Mouse (Mus musculus): ENCODE data around the gene C5ar1. TPM values are rescaled to one million over a fixed set of nuclear protein-coding genes. Genes with fewer than 3 reads are reported as not detected.
A peak's percentile ranks its signal among the peaks of the same experiment; 100 is the strongest.
"Not testable (repeated sequence)": the region's sequence is repeated elsewhere in the genome, so short reads cannot be mapped to it uniquely, and the experiment has no call there.

Gene C5ar1
- polyA plus RNA-seq, 1 experiment: 0.53 TPM

DNA sequence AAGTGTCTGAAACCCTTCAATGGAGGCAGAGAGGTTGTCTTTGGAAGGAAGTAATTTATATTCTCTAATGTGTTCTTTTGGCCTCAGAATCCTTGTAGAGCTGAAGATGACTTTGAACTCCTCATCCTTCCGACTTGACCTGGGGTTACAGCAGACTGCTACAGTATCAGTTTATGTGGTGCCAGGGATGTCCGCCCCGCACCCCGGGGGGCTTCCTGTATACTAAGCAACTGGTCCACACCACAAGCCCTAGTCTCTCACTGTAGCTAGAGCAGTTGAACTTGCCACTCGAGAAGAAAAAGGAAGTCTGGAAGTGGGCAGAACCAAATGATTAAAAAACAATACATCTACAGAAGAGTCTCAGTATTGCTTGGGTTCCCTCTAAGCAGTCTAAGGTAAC, 4.5 kb upstream of the C5ar1 start:
- H3K4me1 ChIP-seq (ENCODE audit: control insufficient read depth, insufficient read depth, low read length): 0 out of 2 replicates have a peak, but pooled peaks cover 2% of the 10 kb centered on the region
- TF ChIP-seq POLR2A (IDR thresholded peaks at IDR 0.05; ENCODE audit: control insufficient read depth, low read depth, low read length) (no peak), CTCF (IDR thresholded peaks at IDR 0.05; ENCODE audit: control insufficient read depth, insufficient read depth, insufficient replicate concordance, low read depth, low read length) (no peak)
- H3K27me3 ChIP-seq (ENCODE audit: control insufficient read depth, insufficient read depth, low read length): no peaks in the 10 kb centered on the region
- no peak overlapping the region for H3K27ac ChIP-seq (ENCODE audit: control insufficient read depth, insufficient read depth, low read depth, low read length)
- no peaks in the 10 kb centered on the region for H3K36me3 ChIP-seq (ENCODE audit: control insufficient read depth, insufficient read depth, low read length)
- H3K4me3 ChIP-seq (ENCODE audit: control insufficient read depth, low read depth, low read length): no peak overlapping the region

DNA sequence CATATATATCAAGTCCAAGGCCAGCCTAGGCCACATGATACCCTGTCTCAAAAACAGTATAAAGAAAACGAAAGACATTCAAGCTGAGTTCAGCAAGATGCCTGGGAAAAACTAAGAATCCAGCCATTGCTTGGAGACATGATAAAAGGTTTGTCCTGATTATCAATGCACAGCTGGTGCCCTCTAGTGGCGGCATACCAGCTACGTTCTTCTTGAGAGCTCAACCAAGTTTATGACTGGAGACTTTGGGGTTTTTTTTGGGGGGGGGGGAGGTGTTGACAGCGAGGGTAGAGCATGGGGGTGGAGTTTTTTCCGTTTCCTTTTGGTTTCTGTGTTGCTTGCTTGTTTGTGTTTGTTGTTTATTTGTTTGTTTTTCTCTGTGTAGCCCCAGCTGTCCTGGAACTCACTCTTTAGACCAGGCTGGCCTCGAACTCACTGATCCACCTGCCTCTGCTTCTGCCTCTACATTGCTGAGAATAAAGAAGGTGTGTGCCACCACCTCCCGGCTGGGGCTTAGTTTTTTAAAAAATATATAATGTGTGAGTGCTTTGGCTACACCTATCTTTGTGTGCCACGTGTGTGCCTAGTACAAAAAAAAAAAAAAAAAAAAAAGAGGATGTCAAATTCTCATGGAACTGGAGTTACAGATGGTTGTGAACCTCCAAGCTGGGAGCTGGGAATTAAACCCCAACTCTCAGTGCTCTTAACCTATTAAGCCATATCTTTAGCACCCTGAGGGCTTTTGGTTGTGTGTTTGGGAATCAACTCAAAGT, 3.9 kb upstream of the C5ar1 start:
- Histone ChIP-seq H3K36me3 (ENCODE audit: control insufficient read depth, insufficient read depth, low read length) (no peaks in the 10 kb centered on the region), H3K27ac (ENCODE audit: control insufficient read depth, insufficient read depth, low read depth, low read length) (no peak overlapping the region), H3K4me3 (ENCODE audit: control insufficient read depth, low read depth, low read length) (no peak overlapping the region), H3K27me3 (ENCODE audit: control insufficient read depth, insufficient read depth, low read length) (no peaks in the 10 kb centered on the region), H3K4me1 (ENCODE audit: control insufficient read depth, insufficient read depth, low read length) (0 out of 2 replicates have a peak, but pooled peaks cover 2% of the 10 kb centered on the region)
- peak; percentile 22; the same call in 1 of the 2 replicates for TF ChIP-seq CTCF (IDR thresholded peaks at IDR 0.05; ENCODE audit: control insufficient read depth, insufficient read depth, insufficient replicate concordance, low read depth, low read length)
- TF ChIP-seq POLR2A (IDR thresholded peaks at IDR 0.05; ENCODE audit: control insufficient read depth, low read depth, low read length): no peak

DNA sequence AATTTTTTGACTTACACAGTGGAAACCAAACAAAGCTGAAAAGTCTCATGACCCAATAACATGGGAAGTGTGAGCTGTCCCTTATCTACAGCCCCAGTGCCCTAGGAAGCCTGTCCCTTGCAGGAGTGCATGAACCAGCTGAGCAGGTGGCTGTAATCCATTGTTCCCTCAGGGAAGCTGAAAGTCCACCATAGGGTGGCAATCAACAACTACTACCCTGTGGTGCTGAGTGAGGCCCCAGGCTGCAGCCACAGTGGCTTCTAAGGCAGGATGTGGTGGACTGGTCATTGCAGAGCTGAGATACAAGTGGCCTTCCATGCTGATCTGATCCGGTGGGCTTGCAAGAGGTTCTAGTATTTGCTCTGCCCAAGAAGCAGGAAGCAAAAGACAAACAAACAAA, 1.8 kb upstream of the C5ar1 start:
- TF ChIP-seq POLR2A (IDR thresholded peaks at IDR 0.05; ENCODE audit: control insufficient read depth, low read depth, low read length) (no peak), CTCF (IDR thresholded peaks at IDR 0.05; ENCODE audit: control insufficient read depth, insufficient read depth, insufficient replicate concordance, low read depth, low read length) (no peak)
- Histone ChIP-seq H3K4me1 (ENCODE audit: control insufficient read depth, insufficient read depth, low read length) (0 out of 2 replicates have a peak, but pooled peaks cover 2% of the 10 kb centered on the region), H3K27me3 (ENCODE audit: control insufficient read depth, insufficient read depth, low read length) (no peaks in the 10 kb centered on the region), H3K4me3 (ENCODE audit: control insufficient read depth, low read depth, low read length) (no peak overlapping the region), H3K36me3 (ENCODE audit: control insufficient read depth, insufficient read depth, low read length) (no peaks in the 10 kb centered on the region), H3K27ac (ENCODE audit: control insufficient read depth, insufficient read depth, low read depth, low read length) (no peak overlapping the region)

DNA sequence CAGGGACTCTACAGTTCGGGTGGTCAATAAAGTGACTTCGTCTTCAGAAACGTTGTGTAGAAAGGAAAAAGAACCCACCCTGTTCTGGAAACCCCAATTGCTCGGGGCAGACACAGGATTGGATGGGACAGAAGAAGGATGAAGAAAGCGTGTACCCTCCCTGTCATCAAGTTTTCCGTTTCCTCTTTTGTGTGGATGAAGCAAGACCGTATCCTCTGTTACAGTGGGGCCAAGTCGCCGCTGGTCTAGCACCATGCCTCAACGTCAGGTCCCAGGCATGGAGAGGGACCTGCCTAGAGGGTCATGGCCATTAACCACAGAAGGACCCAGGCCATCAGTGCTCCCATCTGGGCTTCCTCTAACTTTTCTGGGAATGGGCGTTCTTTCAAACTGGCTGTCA, 1.5 kb downstream of the C5ar1 start:
- H3K27ac ChIP-seq (ENCODE audit: control insufficient read depth, insufficient read depth, low read depth, low read length): no peak overlapping the region
- no peaks in the 10 kb centered on the region for H3K36me3 ChIP-seq (ENCODE audit: control insufficient read depth, insufficient read depth, low read length)
- H3K4me3 ChIP-seq (ENCODE audit: control insufficient read depth, low read depth, low read length): no peak overlapping the region
- TF ChIP-seq CTCF (IDR thresholded peaks at IDR 0.05; ENCODE audit: control insufficient read depth, insufficient read depth, insufficient replicate concordance, low read depth, low read length): no peak
- H3K4me1 ChIP-seq (ENCODE audit: control insufficient read depth, insufficient read depth, low read length): no peaks in the 10 kb centered on the region
- H3K27me3 ChIP-seq (ENCODE audit: control insufficient read depth, insufficient read depth, low read length): no peaks in the 10 kb centered on the region

DNA sequence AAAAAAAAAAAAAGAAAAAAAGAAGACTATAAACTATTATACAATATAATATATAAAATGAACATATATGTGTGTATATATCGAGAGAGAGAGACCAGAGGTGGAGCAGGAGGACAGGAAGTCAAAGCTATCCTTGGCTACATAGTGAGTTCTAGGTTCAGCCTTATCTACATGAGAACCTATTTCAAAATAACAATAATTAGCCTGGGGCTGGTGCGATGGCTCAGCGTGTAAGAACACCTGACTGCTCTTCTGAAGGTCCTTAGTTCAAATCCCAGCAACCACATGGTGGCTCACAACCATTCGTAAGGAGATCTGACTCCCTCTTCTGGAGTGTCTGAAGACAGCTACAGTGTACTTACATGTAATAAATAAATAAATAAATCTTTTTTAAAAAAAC, 3.4 kb downstream of the C5ar1 start:
- not testable (repeated sequence) for H3K36me3 ChIP-seq (ENCODE audit: control insufficient read depth, insufficient read depth, low read length); H3K27me3 ChIP-seq (ENCODE audit: control insufficient read depth, insufficient read depth, low read length); H3K4me1 ChIP-seq (ENCODE audit: control insufficient read depth, insufficient read depth, low read length); H3K27ac ChIP-seq (ENCODE audit: control insufficient read depth, insufficient read depth, low read depth, low read length); H3K4me3 ChIP-seq (ENCODE audit: control insufficient read depth, low read depth, low read length)

DNA sequence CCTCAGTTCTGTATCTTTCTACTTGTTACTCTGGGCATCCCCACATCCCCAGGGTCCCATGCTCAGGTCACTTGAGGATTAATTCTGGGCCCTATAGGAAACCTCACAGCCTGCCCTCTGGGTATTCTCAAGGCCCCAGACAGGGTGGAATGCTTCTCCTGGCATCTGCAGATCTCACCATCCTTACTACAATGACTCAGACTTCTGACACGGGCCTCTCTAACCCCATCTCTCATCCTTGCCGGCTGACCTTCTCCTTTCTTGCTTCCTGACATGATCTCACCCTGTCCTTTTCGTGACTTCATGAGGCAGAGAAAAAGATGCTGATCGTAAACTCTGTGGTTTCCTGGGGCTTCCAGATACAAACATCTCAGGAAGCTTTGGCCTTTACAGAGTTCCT, 5.1 kb downstream of the C5ar1 start:
- Histone ChIP-seq H3K27ac (ENCODE audit: control insufficient read depth, insufficient read depth, low read depth, low read length) (no peak overlapping the region), H3K4me1 (ENCODE audit: control insufficient read depth, insufficient read depth, low read length) (no peaks in the 10 kb centered on the region), H3K36me3 (ENCODE audit: control insufficient read depth, insufficient read depth, low read length) (no peaks in the 10 kb centered on the region), H3K4me3 (ENCODE audit: control insufficient read depth, low read depth, low read length) (no peak overlapping the region), H3K27me3 (ENCODE audit: control insufficient read depth, insufficient read depth, low read length) (no peaks in the 10 kb centered on the region; the same call in 1 of the 2 replicates)
- no peak for TF ChIP-seq POLR2A (IDR thresholded peaks at IDR 0.05; ENCODE audit: control insufficient read depth, low read depth, low read length)
- TF ChIP-seq CTCF (IDR thresholded peaks at IDR 0.05; ENCODE audit: control insufficient read depth, insufficient read depth, insufficient replicate concordance, low read depth, low read length): no peak

DNA sequence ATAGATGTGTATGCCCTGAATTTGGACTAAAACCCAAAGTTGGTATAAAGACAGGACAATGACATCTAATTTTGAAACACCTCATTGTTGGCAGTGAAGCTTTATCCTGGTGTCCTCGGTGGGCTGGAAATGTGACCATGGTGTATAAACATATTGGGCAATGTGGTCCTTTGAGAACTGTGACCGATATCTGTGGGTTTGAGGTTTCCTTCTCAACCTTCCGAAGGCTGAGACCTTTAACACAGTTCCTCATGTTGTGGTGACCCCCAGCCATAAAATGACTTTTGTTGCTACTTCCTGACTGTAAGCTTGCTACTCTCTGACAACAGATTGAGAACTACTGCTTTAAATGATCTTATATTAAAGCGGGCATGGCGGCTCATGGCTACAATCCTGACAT, 8.7 kb downstream of the C5ar1 start:
- Histone ChIP-seq H3K4me3 (ENCODE audit: control insufficient read depth, low read depth, low read length) (no peak overlapping the region), H3K4me1 (ENCODE audit: control insufficient read depth, insufficient read depth, low read length) (peaks cover 4% of the 10 kb centered on the region; the same call in 1 of the 2 replicates), H3K36me3 (ENCODE audit: control insufficient read depth, insufficient read depth, low read length) (no peaks in the 10 kb centered on the region), H3K27ac (ENCODE audit: control insufficient read depth, insufficient read depth, low read depth, low read length) (no peak overlapping the region), H3K27me3 (ENCODE audit: control insufficient read depth, insufficient read depth, low read length) (no peaks in the 10 kb centered on the region; the same call in 1 of the 2 replicates)
- TF ChIP-seq POLR2A (IDR thresholded peaks at IDR 0.05; ENCODE audit: control insufficient read depth, low read depth, low read length): no peak
- TF ChIP-seq CTCF (IDR thresholded peaks at IDR 0.05; ENCODE audit: control insufficient read depth, insufficient read depth, insufficient replicate concordance, low read depth, low read length): no peak

Data from testis, adult 2 months (tissue).